Mouse (Mus musculus): ENCODE measurements around the gene Arsg.

GRCm38 (mm10) chr11:109473171-109474085, at the start of gene Arsg, which contains the start of gene Slc16a6:
- no peak for TF ChIP-seq CTCF (IDR thresholded peaks at IDR 0.05; ENCODE audit: insufficient read depth, low read length)
- no peak for TF ChIP-seq POLR2A (IDR thresholded peaks at IDR 0.05; ENCODE audit: borderline replicate concordance, extremely low read depth, low read depth, low read length)
